Mouse (Mus musculus): ENCODE measurements at regions not wholly inside any gene's neighbourhood (a gene's known extent, or its start where the extent isn't known, plus 50 kb on each side); places are given as distances from the start of the nearest gene placed in this dataset. TPM values are rescaled to one million over a fixed set of nuclear protein-coding genes. Genes with fewer than 3 reads are reported as not detected.
A peak's percentile ranks its signal among the peaks of the same experiment; 100 is the strongest.

- H3K4me3 ChIP-seq, result no peak overlapping the region
- H3K36me3 ChIP-seq, result no peaks in the 10 kb centered on the region
- H3K27me3 ChIP-seq (ENCODE audit: insufficient read depth, poor library complexity, severe bottlenecking), result no peaks in the 10 kb centered on the region
- no peaks in the 10 kb centered on the region for H3K4me1 ChIP-seq
- DNase-seq (ENCODE audit: low spot score), result no peak
- H3K9me3 ChIP-seq, result no peaks in the 10 kb centered on the region
- no peak overlapping the region for H3K27ac ChIP-seq
Measured at GRCm38 (mm10) chrX:19095960-19096359, 385.2 kb downstream of the Tex13c3 start.

- Histone ChIP-seq H3K4me1 (no peaks in the 10 kb centered on the region), H3K9me3 (no peaks in the 10 kb centered on the region), H3K27ac (no peak overlapping the region), H3K4me3 (no peak overlapping the region), H3K27me3 (ENCODE audit: insufficient read depth, poor library complexity, severe bottlenecking) (no peaks in the 10 kb centered on the region), H3K36me3 (no peaks in the 10 kb centered on the region)
- DNase-seq (ENCODE audit: low spot score), result no peak
- WGBS, result 87% methylated on average over 1 of the region's 1 CpGs
Measured at GRCm38 (mm10) chrX:19084435-19084834, 396.7 kb downstream of the Tex13c3 start.

GRCm38 (mm10) chrX:19080021-19080420 is 401.1 kb downstream of the Tex13c3 start:
- H3K4me3 ChIP-seq, result no peak overlapping the region
- WGBS, result 67% methylated on average over 2 of the region's 2 CpGs
- DNase-seq (ENCODE audit: low spot score), result no peak
- H3K36me3 ChIP-seq, result no peaks in the 10 kb centered on the region
- H3K4me1 ChIP-seq, result no peaks in the 10 kb centered on the region
- H3K9me3 ChIP-seq, result no peaks in the 10 kb centered on the region
- no peak overlapping the region for H3K27ac ChIP-seq
- H3K27me3 ChIP-seq (ENCODE audit: insufficient read depth, poor library complexity, severe bottlenecking), result no peaks in the 10 kb centered on the region

MicroRNAs encoded in the stretch of these regions (microRNA counts, 519-probe panel; counts per million panel counts)
- microRNA mmu-miR-221, result not detected
- not detected for microRNA mmu-miR-222

Small RNAs in the stretch of these regions (microRNA-seq; reads per million reads assigned to microRNA genes)
- 18.7 reads per million, percentile 32 among the genes with 10 or more reads in this experiment for gene Mir221
- gene Mir222, result 19.4 reads per million, percentile 32 among the genes with 10 or more reads in this experiment

Measured in heart, embryonic 10.5 days (tissue).